Mouse (Mus musculus) left cerebral cortex, postnatal 14 days (tissue): ENCODE measurements at regions not wholly inside any gene's neighbourhood (a gene's known extent, or its start where the extent isn't known, plus 50 kb on each side); places are given as distances from the start of the nearest gene placed in this dataset.

Experiments used
- DNase-seq, 2 experiments: peaks; one replicate each; pipeline ENCODE4 v3.0.0; 2021 to 2022; ENCODE audit warnings: low spot score in 2 of 2, mixed read lengths in 1 of 2
- intact Hi-C: fragments of 180-260 bp; cut with DNase I; formaldehyde crosslinking; loops from one replicate; pipeline ENCODE4 v1.15.1; 2025

- no peak for DNase-seq
- intact Hi-C loops = no loop called here
Observed at GRCm38 (mm10) chr16:77467216-77467615, 134.7 kb downstream of the Gm11146 start.

- intact Hi-C loops = no loop called here
Observed at GRCm38 (mm10) chr16:77464623-77465022, 137.3 kb downstream of the Gm11146 start.

GRCm38 (mm10) chr16:77461922-77462321 is 140.0 kb downstream of the Gm11146 start:
- DNase-seq = no peak
- intact Hi-C loops = no loop called here

More at GRCm38 (mm10) chr16:77464623-77465022, 137.3 kb downstream of the Gm11146 start:
- DNase-seq = no peak

- DNase-seq = no peak
- intact Hi-C loops = no loop called here
Observed at GRCm38 (mm10) chr16:77461459-77461858, 140.4 kb downstream of the Gm11146 start.

GRCm38 (mm10) chr16:77459651-77460050 is 142.2 kb downstream of the Gm11146 start:
- no peak for DNase-seq
- intact Hi-C loops = no loop called here

- intact Hi-C loops = loop anchor here (5.0 to 10.0 kb wide), 2 partner anchors 192 to 310 kb away; no protein-coding TSS in a partner anchor
- no peak for DNase-seq
Observed at GRCm38 (mm10) chr16:77444647-77445046, 157.2 kb downstream of the Gm11146 start.

GRCm38 (mm10) chr16:77444006-77444405 is 157.9 kb downstream of the Gm11146 start:
- DNase-seq = peak; percentile 57 to 83

GRCm38 (mm10) chr16:77443318-77443717 is 158.6 kb downstream of the Gm11146 start:
- intact Hi-C loops = loop anchor here (10.0 kb wide), 1 partner anchor 309 kb away; no protein-coding TSS in a partner anchor
- DNase-seq = no peak

More at GRCm38 (mm10) chr16:77444006-77444405, 157.9 kb downstream of the Gm11146 start:
- intact Hi-C loops = loop anchor here (10.0 kb wide), 1 partner anchor 309 kb away; no protein-coding TSS in a partner anchor

GRCm38 (mm10) chr16:77442866-77443265 is 159.0 kb downstream of the Gm11146 start:
- intact Hi-C loops = loop anchor here (10.0 kb wide), 1 partner anchor 308 kb away; no protein-coding TSS in a partner anchor
- no peak for DNase-seq

GRCm38 (mm10) chr16:77431345-77431744 is 170.5 kb downstream of the Gm11146 start:
- intact Hi-C loops = no loop called here
- DNase-seq = no peak

- intact Hi-C loops = loop anchor here (2.0 kb wide), 1 partner anchor 184 kb away; no protein-coding TSS in a partner anchor
- peak; percentile 16 to 46 for DNase-seq
Observed at GRCm38 (mm10) chr16:77422385-77423363, 179.2 kb downstream of the Gm11146 start.

GRCm38 (mm10) chr16:77421591-77422024 is 180.3 kb downstream of the Gm11146 start:
- intact Hi-C loops = loop anchor here (2.0 kb wide), 3 partner anchors 79 to 221 kb away; no protein-coding TSS in a partner anchor
- DNase-seq = peak; percentile 48 to 55

- intact Hi-C loops = loop anchor here (2.0 kb wide), 2 partner anchors 80 to 222 kb away; no protein-coding TSS in a partner anchor
- no peak for DNase-seq
Observed at GRCm38 (mm10) chr16:77421001-77421400, 180.9 kb downstream of the Gm11146 start.

- intact Hi-C loops = loop anchor here (1.0 to 2.0 kb wide), 3 partner anchors 81 to 223 kb away; no protein-coding TSS in a partner anchor
- DNase-seq = no peak
Observed at GRCm38 (mm10) chr16:77420136-77420860, 181.6 kb downstream of the Gm11146 start.

- intact Hi-C loops = loop anchor here (5.0 kb wide), 1 partner anchor 92 kb away; no protein-coding TSS in a partner anchor
- DNase-seq = peak in 1 of 2 experiments; percentile 14
Observed at GRCm38 (mm10) chr16:77419116-77419735, 182.7 kb downstream of the Gm11146 start.

GRCm38 (mm10) chr16:77418486-77418885 is 183.4 kb downstream of the Gm11146 start:
- no peak for DNase-seq
- intact Hi-C loops = loop anchor here (5.0 kb wide), 1 partner anchor 91 kb away; no protein-coding TSS in a partner anchor

- DNase-seq = peak; percentile 47 to 71
- intact Hi-C loops = loop anchor here (5.0 kb wide), 1 partner anchor 90 kb away; no protein-coding TSS in a partner anchor
Observed at GRCm38 (mm10) chr16:77417791-77418190, 184.1 kb downstream of the Gm11146 start.

- DNase-seq = no peak
- intact Hi-C loops = no loop called here
Observed at GRCm38 (mm10) chr16:77414562-77414961, 187.3 kb downstream of the Gm11146 start.

- intact Hi-C loops = no loop called here
- DNase-seq = no peak
Observed at GRCm38 (mm10) chr16:77409168-77409567, 192.7 kb downstream of the Gm11146 start.
